Mouse (Mus musculus) spleen, adult 2 months (tissue): Measurements from ENCODE around the gene Tmeff2. TPM values are rescaled to one million over a fixed set of nuclear protein-coding genes. Genes with fewer than 3 reads are reported as not detected.

Source experiments
- DNase-seq, 2 experiments: peaks; one replicate each; pipeline versions ENCODE4 v3.0.0 to v3.0.0-alpha.2; 2012 to 2021; ENCODE audit warnings: low spot score in 2 of 2, low read depth in 1 of 2
- H3K27ac ChIP-seq: fragments of 200-500 bp; 2 replicates; pipeline ENCODE4 v1.5.1; 2012; ENCODE audit warnings: low read length, inconsistent platforms; ENCODE audit not compliant: insufficient read depth
- H3K27me3 ChIP-seq: fragments of 200-500 bp; 2 replicates; pipeline ENCODE4 v1.6.1; 2012; ENCODE audit warnings: mild to moderate bottlenecking, moderate library complexity, low read length, inconsistent platforms; ENCODE audit not compliant: control insufficient read depth, insufficient read depth
- H3K36me3 ChIP-seq: fragments of 200-500 bp; 2 replicates; pipeline ENCODE4 v1.6.1; 2012; ENCODE audit warnings: mild to moderate bottlenecking, low read length, inconsistent platforms; ENCODE audit not compliant: control insufficient read depth, insufficient read depth
- H3K4me1 ChIP-seq: fragments of 200-500 bp; 2 replicates; pipeline ENCODE4 v1.6.1; 2011; ENCODE audit warnings: inconsistent platforms; ENCODE audit not compliant: control insufficient read depth, insufficient read depth, insufficient read length
- H3K4me3 ChIP-seq: fragments of 200-500 bp; 2 replicates; pipeline ENCODE4 v1.5.1; 2011; ENCODE audit warnings: mild to moderate bottlenecking, inconsistent platforms; ENCODE audit not compliant: insufficient read depth, insufficient read length; ENCODE audit errors: extremely low read depth
- CTCF ChIP-seq: fragments of 200-500 bp; IDR thresholded peaks from 2 replicates; pipeline ENCODE4 v1.5.1; 2011; ENCODE audit warnings: mild to moderate bottlenecking, inconsistent platforms; ENCODE audit not compliant: insufficient read depth, insufficient read length, insufficient replicate concordance; ENCODE audit errors: extremely low read depth
- POLR2A ChIP-seq: fragments of 200-500 bp; IDR thresholded peaks from 2 replicates; pipeline ENCODE4 v1.6.1; 2011; ENCODE audit warnings: low read depth, low read length, inconsistent platforms
- WGBS: fragments of 180-500 bp; shearing (Covaris S2); methylation state at CpG from one replicate; pipeline ENCODE4 v1.1.7; 2018; 5-methylcytosine and 5-hydroxymethylcytosine counted together
- polyA plus RNA-seq: library from polyadenylated mRNA; depleted of rRNA; stranded (reverse); fragments of >200 nt; gene quantifications from 2 replicates; pipeline ENCODE4 v1.2.3, GENCODE M21; 2012

The Tmeff2 gene
- polyA plus RNA-seq, 1 experiment, result 0.05 TPM

DNA sequence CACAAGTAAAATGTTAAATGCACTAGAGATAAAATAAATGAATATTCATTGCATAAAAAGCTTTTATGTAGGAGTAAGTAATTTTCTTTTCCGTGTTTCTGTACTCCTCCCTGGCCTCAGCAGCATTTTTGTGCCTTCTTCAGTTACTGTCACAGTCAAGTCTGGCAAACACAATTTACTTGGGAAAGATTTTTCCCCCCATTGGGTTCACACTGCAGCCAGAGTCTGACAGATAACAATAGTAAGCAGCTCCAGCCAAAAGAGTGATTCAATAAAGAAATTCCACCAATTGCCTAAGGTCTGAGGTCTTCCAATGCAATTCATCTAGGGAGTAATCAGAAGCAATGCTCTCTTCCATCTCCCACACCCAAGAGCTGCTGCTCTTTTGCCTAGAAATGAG is 48.1 kb downstream of the Tmeff2 start:
- no peak overlapping the region for H3K4me3 ChIP-seq
- H3K4me1 ChIP-seq, result no peaks in the 10 kb centered on the region
- no peak for TF ChIP-seq CTCF
- TF ChIP-seq POLR2A, result no peak
- no peak for DNase-seq
- no peaks in the 10 kb centered on the region for H3K36me3 ChIP-seq
- 78% methylated on average over 1 of the region's 1 CpGs for WGBS
- H3K27ac ChIP-seq, result no peak overlapping the region
- no peaks in the 10 kb centered on the region for H3K27me3 ChIP-seq

DNA sequence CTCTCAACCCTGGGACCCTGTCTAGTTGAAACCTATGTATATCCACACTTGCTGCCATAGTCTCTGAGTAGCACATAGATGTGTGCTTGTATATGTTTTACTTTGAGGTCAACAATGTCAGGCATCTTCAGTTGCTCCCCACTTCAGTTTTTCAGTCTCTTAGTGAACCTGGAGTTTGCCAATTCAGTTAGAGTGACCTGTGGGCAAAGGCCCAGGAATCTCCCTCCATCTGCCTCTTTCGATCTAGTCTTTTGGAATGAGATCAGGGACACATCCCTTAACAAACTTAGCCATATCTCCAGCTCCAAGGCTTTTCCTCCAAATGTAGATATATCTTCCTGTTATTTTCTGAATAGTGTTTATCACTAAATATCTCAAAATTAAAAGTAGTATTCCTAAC is 58.4 kb downstream of the Tmeff2 start:
- H3K27me3 ChIP-seq, result no peaks in the 10 kb centered on the region
- H3K4me3 ChIP-seq, result no peak overlapping the region
- no peak for DNase-seq
- no peaks in the 10 kb centered on the region for H3K36me3 ChIP-seq
- no peaks in the 10 kb centered on the region for H3K4me1 ChIP-seq
- H3K27ac ChIP-seq, result no peak overlapping the region
- 90% methylated on average over 1 of the region's 1 CpGs for WGBS
- TF ChIP-seq POLR2A (no peak), CTCF (no peak)

DNA sequence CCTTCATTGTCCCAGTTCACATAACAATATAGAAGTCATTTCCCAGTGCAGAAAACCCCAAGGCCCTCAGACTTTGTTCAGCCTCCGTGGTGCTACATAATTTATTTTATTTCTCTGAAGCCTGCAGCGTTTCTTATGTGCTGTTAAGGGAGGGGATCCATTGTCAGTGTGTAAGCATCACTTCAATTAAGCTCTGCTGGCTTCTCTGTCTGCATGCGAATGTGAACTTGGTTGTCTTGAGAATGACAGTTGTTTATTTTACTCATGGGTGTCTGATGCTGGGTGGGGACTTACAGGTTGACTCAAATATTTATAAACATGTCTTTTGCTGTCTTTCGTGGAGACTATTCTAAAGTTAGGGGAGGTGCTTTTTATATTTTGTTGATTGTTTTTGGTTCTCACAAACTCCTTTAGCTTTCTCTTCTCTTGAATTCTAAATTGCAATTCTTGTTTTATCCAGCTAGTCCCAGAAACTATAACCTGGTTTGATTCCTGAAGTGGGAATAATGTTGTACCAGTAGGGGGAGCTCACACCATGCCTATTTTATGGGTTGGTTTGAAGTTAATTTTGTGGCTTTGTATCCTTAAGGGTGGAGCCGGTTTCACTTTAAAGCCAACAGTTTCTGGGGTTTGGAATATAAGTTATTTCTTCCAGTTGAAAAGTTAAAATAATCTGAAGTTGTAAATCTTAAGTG is 61.7 kb downstream of the Tmeff2 start:
- 49% methylated on average over 5 of the region's 5 CpGs for WGBS
- no peak for TF ChIP-seq CTCF
- TF ChIP-seq POLR2A, result no peak
- H3K36me3 ChIP-seq, result no peaks in the 10 kb centered on the region
- DNase-seq, result no peak
- no peak overlapping the region for H3K4me3 ChIP-seq
- H3K27me3 ChIP-seq, result no peaks in the 10 kb centered on the region
- H3K27ac ChIP-seq, result no peak overlapping the region
- no peaks in the 10 kb centered on the region for H3K4me1 ChIP-seq

DNA sequence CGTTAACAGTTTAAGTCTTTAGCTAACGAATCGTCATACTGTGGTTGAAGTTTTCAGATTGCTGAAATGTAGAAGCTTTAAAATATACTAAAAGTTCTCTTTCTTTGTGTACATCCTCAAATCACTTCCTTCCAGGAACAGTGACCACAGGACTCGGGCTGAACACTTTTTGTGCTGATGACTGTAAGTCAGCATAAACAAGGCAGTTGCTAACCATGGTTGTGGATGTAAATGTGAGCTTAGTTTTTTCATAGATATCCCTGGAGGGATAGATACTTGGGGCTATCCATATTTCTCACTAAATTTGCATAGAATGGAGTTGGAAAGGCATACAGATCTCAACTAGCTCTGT is 62.2 kb downstream of the Tmeff2 start:
- TF ChIP-seq CTCF (no peak), POLR2A (no peak)
- no peak overlapping the region for H3K27ac ChIP-seq
- 4% methylated on average over 4 of the region's 4 CpGs for WGBS
- H3K4me3 ChIP-seq, result no peak overlapping the region
- no peaks in the 10 kb centered on the region for H3K27me3 ChIP-seq
- DNase-seq, result no peak
- no peaks in the 10 kb centered on the region for H3K4me1 ChIP-seq
- no peaks in the 10 kb centered on the region for H3K36me3 ChIP-seq

DNA sequence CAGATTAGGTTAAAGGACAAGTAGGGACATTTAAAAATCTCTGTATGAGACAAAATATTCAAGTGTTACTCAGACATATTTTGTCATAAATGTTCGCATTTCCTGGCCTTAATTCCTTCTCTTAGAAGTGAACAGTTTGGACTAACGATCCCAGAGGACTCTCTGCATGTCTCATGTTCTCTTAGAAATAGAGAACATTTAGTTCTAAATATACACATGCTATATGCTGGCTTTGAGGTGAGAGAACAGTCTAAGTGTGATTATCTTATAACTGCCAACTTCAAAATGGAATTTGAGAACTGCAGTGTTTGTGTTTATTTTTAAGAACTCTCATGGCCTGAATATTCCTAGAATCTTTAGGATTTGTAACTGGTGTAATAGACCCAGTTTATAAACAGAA is 69.2 kb downstream of the Tmeff2 start:
- Histone ChIP-seq H3K36me3 (no peaks in the 10 kb centered on the region), H3K4me1 (no peaks in the 10 kb centered on the region), H3K27me3 (no peaks in the 10 kb centered on the region), H3K4me3 (no peak overlapping the region), H3K27ac (no peak overlapping the region)
- DNase-seq, result no peak
- TF ChIP-seq POLR2A, result no peak
- no peak for TF ChIP-seq CTCF
- 80% methylated on average over 2 of the region's 2 CpGs for WGBS

DNA sequence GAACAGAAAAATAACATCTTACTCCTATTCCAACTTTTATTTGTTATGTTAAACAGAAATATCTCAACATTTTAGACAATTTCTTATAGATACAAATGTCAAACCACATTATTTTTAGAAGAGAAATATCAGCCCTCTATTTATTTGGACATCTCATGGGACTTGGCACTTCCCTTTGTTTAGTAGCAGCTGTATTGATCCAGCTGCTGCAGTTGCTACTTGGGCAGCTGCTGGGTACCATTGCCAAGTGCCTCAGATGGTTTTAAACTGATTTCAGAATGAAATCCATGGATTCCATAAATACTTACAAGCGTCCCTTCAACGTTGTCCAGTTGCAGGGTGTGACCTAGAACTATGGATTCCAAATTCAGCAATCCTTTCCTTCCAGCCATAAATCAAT is 70.4 kb downstream of the Tmeff2 start:
- Histone ChIP-seq H3K27me3 (no peaks in the 10 kb centered on the region), H3K4me1 (no peaks in the 10 kb centered on the region), H3K36me3 (no peaks in the 10 kb centered on the region), H3K4me3 (no peak overlapping the region), H3K27ac (no peak overlapping the region)
- WGBS, result 74% methylated on average over 2 of the region's 2 CpGs
- TF ChIP-seq CTCF (no peak), POLR2A (no peak)
- DNase-seq, result no peak
